Mouse (Mus musculus) lung, postnatal 4 days (tissue): ENCODE data around the gene Plekha6.

Experiments
- DNase-seq, 2 experiments: peaks; one replicate each; pipeline ENCODE4 v3.0.0; 2021

The Plekha6 gene

GRCm38 (mm10) chr1:133217031-133217430, 53.0 kb downstream of the Plekha6 start:
- DNase-seq = no peak

- no peak for DNase-seq
These were observed 55.1 kb downstream of the Plekha6 start for GRCm38 (mm10) chr1:133219106-133219505.

GRCm38 (mm10) chr1:133221459-133221858, 57.4 kb downstream of the Plekha6 start:
- no peak for DNase-seq

- peak in 1 of 2 experiments; percentile 36 for DNase-seq
These were observed 58.5 kb downstream of the Plekha6 start for GRCm38 (mm10) chr1:133222445-133222995.

- no peak for DNase-seq
These were observed 60.7 kb downstream of the Plekha6 start for GRCm38 (mm10) chr1:133224674-133225073.

- no peak for DNase-seq
These were observed 61.1 kb downstream of the Plekha6 start for GRCm38 (mm10) chr1:133225137-133225536.

GRCm38 (mm10) chr1:133225561-133225960, 61.6 kb downstream of the Plekha6 start:
- no peak for DNase-seq

- peak; percentile 45 to 71 for DNase-seq
These were observed 62.1 kb downstream of the Plekha6 start for GRCm38 (mm10) chr1:133225963-133226660.

- peak; percentile 61 to 73 for DNase-seq
These were observed 62.9 kb downstream of the Plekha6 start for GRCm38 (mm10) chr1:133226928-133227327.

GRCm38 (mm10) chr1:133227378-133227777, 63.4 kb downstream of the Plekha6 start:
- no peak for DNase-seq

- no peak for DNase-seq
These were observed 64.9 kb downstream of the Plekha6 start for GRCm38 (mm10) chr1:133228809-133229487.

- DNase-seq = no peak
These were observed 67.6 kb downstream of the Plekha6 start for GRCm38 (mm10) chr1:133231523-133232193.

- DNase-seq = no peak
These were observed 71.9 kb downstream of the Plekha6 start for GRCm38 (mm10) chr1:133235909-133236308.

GRCm38 (mm10) chr1:133236693-133237440, 72.9 kb downstream of the Plekha6 start:
- peak; percentile 68 to 81 for DNase-seq

GRCm38 (mm10) chr1:133237670-133238069, 73.7 kb downstream of the Plekha6 start:
- DNase-seq = peak; percentile 67 to 80

- DNase-seq = no peak
These were observed 75.3 kb downstream of the Plekha6 start for GRCm38 (mm10) chr1:133239121-133239812.

GRCm38 (mm10) chr1:133239813-133240160, 75.8 kb downstream of the Plekha6 start:
- no peak for DNase-seq

- DNase-seq = peak; percentile 37 to 73
These were observed 76.9 kb downstream of the Plekha6 start for GRCm38 (mm10) chr1:133240881-133241280.

GRCm38 (mm10) chr1:133244668-133245067, 80.7 kb downstream of the Plekha6 start:
- no peak for DNase-seq

GRCm38 (mm10) chr1:133245690-133246619, 81.9 kb downstream of the Plekha6 start:
- peak; percentile 52 to 60 for DNase-seq

GRCm38 (mm10) chr1:133247189-133247588, 83.2 kb downstream of the Plekha6 start:
- DNase-seq = no peak
